Mouse (Mus musculus) hindbrain, embryonic 16.5 days (tissue): Measurements from ENCODE around the gene Kdm2b. TPM values are rescaled to one million over a fixed set of nuclear protein-coding genes. Genes with fewer than 3 reads are reported as not detected.

Source experiments
- ATAC-seq: fragments of 200-750 bp; cut with Nextera tagmentation; 2 replicates; pipeline ENCODE4 v1.8.0; 2017; ENCODE audit warnings: moderate TSS enrichment, moderate library complexity
- H3K27ac ChIP-seq: fragments of 300-500 bp; sonication (generic); 2 replicates; pipeline ENCODE4 v1.5.1; 2014; ENCODE audit warnings: low read depth, mild to moderate bottlenecking, control low read depth, low read length, moderate library complexity
- H3K27me3 ChIP-seq: fragments of 300-500 bp; sonication (generic); replicated peaks from 2 replicates; pipeline ENCODE4 v1.6.1; 2014; ENCODE audit warnings: low read length; ENCODE audit not compliant: control insufficient read depth, insufficient read depth
- H3K36me3 ChIP-seq: fragments of 300-500 bp; sonication (generic); 2 replicates; pipeline ENCODE4 v1.6.1; 2014; ENCODE audit warnings: mild to moderate bottlenecking, low read length, moderate library complexity, mixed read lengths; ENCODE audit not compliant: control insufficient read depth, insufficient read depth
- H3K4me1 ChIP-seq: fragments of 300-500 bp; sonication (generic); 2 replicates; pipeline ENCODE4 v1.6.1; 2014; ENCODE audit warnings: low read depth, low read length; ENCODE audit not compliant: control insufficient read depth, insufficient read depth
- H3K4me2 ChIP-seq: fragments of 300-500 bp; sonication (generic); 2 replicates; pipeline ENCODE4 v1.6.1; 2014; ENCODE audit warnings: mild to moderate bottlenecking, low read length, control low read depth, moderate library complexity
- H3K4me3 ChIP-seq: fragments of 300-500 bp; sonication (generic); 2 replicates; pipeline ENCODE4 v1.5.1; 2014; ENCODE audit warnings: mild to moderate bottlenecking, low read length, control low read depth, moderate library complexity
- H3K9ac ChIP-seq: fragments of 300-500 bp; sonication (generic); 2 replicates; pipeline ENCODE4 v1.6.1; 2014; ENCODE audit warnings: low read depth, mild to moderate bottlenecking, control low read depth, low read length, moderate library complexity
- H3K9me3 ChIP-seq: fragments of 300-500 bp; sonication (generic); 2 replicates; pipeline ENCODE4 v1.6.1; 2014; ENCODE audit warnings: mild to moderate bottlenecking, low read length, moderate library complexity; ENCODE audit not compliant: control insufficient read depth
- WGBS: fragments of 180-500 bp; shearing (Covaris S2); extraction: QIAGEN DNeasy Blood & Tissue Kit; methylation state at CpG from one replicate; pipeline ENCODE4 v1.1.7; 2014; 5-methylcytosine and 5-hydroxymethylcytosine counted together
- polyA plus RNA-seq: library from polyadenylated mRNA; unstranded; fragments of >200 nt; fragmentation: Nextera tagmentation; extraction: Ambion mirVana; gene quantifications from 2 replicates; pipeline ENCODE4 v1.2.1, GENCODE M21; 2015

Kdm2b gene
- polyA plus RNA-seq, 1 experiment from 2014 or later, result 88.8 TPM

GRCm38 (mm10) chr5:122873573-122873972 is 116.0 kb downstream of the Kdm2b start:
- H3K27me3 ChIP-seq, result no peaks in the 10 kb centered on the region
- peaks cover 13% of the 10 kb centered on the region for H3K36me3 ChIP-seq
- H3K27ac ChIP-seq, result no peak overlapping the region
- H3K4me3 ChIP-seq, result no peak overlapping the region
- H3K9ac ChIP-seq, result no peak overlapping the region
- no peaks in the 10 kb centered on the region for H3K4me1 ChIP-seq
- WGBS, result 86% methylated on average over 2 of the region's 2 CpGs
- no peaks in the 10 kb centered on the region for H3K9me3 ChIP-seq
- no peak for ATAC-seq
- no peak overlapping the region for H3K4me2 ChIP-seq

- ATAC-seq, result no peak
- WGBS, result 87% methylated on average over 3 of the region's 3 CpGs
Measured at GRCm38 (mm10) chr5:122872626-122873025, 117.0 kb downstream of the Kdm2b start.

GRCm38 (mm10) chr5:122863053-122863452 is 126.6 kb downstream of the Kdm2b start:
- H3K36me3 ChIP-seq, result peaks cover 19% of the 10 kb centered on the region
- no peak overlapping the region for H3K27ac ChIP-seq
- no peak overlapping the region for H3K4me2 ChIP-seq
- 92% methylated on average over 2 of the region's 2 CpGs for WGBS
- no peak overlapping the region for H3K4me3 ChIP-seq
- no peak for ATAC-seq
- H3K4me1 ChIP-seq, result no peaks in the 10 kb centered on the region
- no peak overlapping the region for H3K9ac ChIP-seq
- H3K9me3 ChIP-seq, result no peaks in the 10 kb centered on the region
- H3K27me3 ChIP-seq, result no peaks in the 10 kb centered on the region

More at GRCm38 (mm10) chr5:122872626-122873025, 117.0 kb downstream of the Kdm2b start:
- Histone ChIP-seq H3K4me3 (no peak overlapping the region), H3K27me3 (no peaks in the 10 kb centered on the region), H3K36me3 (peaks cover 14% of the 10 kb centered on the region), H3K9ac (no peak overlapping the region), H3K27ac (no peak overlapping the region), H3K9me3 (no peaks in the 10 kb centered on the region), H3K4me2 (no peak overlapping the region), H3K4me1 (no peaks in the 10 kb centered on the region)

GRCm38 (mm10) chr5:122855858-122856257 is 133.8 kb downstream of the Kdm2b start:
- Histone ChIP-seq H3K27ac (no peak overlapping the region), H3K4me1 (peaks cover 7% of the 10 kb centered on the region), H3K4me2 (no peak overlapping the region), H3K27me3 (no peaks in the 10 kb centered on the region), H3K36me3 (no peaks in the 10 kb centered on the region), H3K9me3 (no peaks in the 10 kb centered on the region), H3K9ac (no peak overlapping the region), H3K4me3 (no peak overlapping the region)
- whole genome bisulfite sequencing, result 80% methylated on average over 3 of the region's 3 CpGs
- ATAC-seq, result no peak

- Histone ChIP-seq H3K9ac (no peak overlapping the region), H3K4me1 (peaks cover 11% of the 10 kb centered on the region), H3K4me2 (no peak overlapping the region), H3K27ac (no peak overlapping the region), H3K4me3 (no peak overlapping the region), H3K27me3 (no peaks in the 10 kb centered on the region), H3K36me3 (no peaks in the 10 kb centered on the region), H3K9me3 (no peaks in the 10 kb centered on the region)
- no peak for ATAC-seq
- 85% methylated on average over 2 of the region's 2 CpGs for WGBS
Measured at GRCm38 (mm10) chr5:122852611-122853010, 137.0 kb downstream of the Kdm2b start.

GRCm38 (mm10) chr5:122850319-122851002 is 139.2 kb downstream of the Kdm2b start:
- H3K4me3 ChIP-seq, result peak overlapping the region; percentile 89
- H3K36me3 ChIP-seq, result no peaks in the 10 kb centered on the region
- no peaks in the 10 kb centered on the region for H3K9me3 ChIP-seq
- ATAC-seq, result peak; percentile 83
- peak overlapping the region; percentile 66 for H3K4me2 ChIP-seq
- WGBS, result under 1% methylated on average over 32 of the region's 38 CpGs
- H3K4me1 ChIP-seq, result peaks cover 11% of the 10 kb centered on the region
- peak overlapping the region; percentile 91 for H3K27ac ChIP-seq
- no peaks in the 10 kb centered on the region for H3K27me3 ChIP-seq
- H3K9ac ChIP-seq, result peak overlapping the region; percentile 92

- no peaks in the 10 kb centered on the region for H3K9me3 ChIP-seq
- peaks cover 11% of the 10 kb centered on the region for H3K4me1 ChIP-seq
- no peaks in the 10 kb centered on the region for H3K36me3 ChIP-seq
- peak; percentile 100 for ATAC-seq
- no peaks in the 10 kb centered on the region for H3K27me3 ChIP-seq
- peak within 1 kb of the TSS; percentile 91 for H3K27ac ChIP-seq
- WGBS, result 1% methylated on average over 58 of the region's 61 CpGs
- peak within 1 kb of the TSS; percentile 92 for H3K9ac ChIP-seq
- peak within 1 kb of the TSS; percentile 89 for H3K4me3 ChIP-seq
- peak within 1 kb of the TSS; percentile 69 for H3K4me2 ChIP-seq
Measured at GRCm38 (mm10) chr5:122849521-122850318, 139.9 kb downstream of the Kdm2b start, which contains the start of gene Rnf34. Gene Rnf34 (plus strand): TSS chr5:122850048.

- Histone ChIP-seq H3K4me2 (no peak overlapping the region), H3K27ac (no peak overlapping the region), H3K4me3 (no peak overlapping the region), H3K36me3 (no peaks in the 10 kb centered on the region), H3K27me3 (no peaks in the 10 kb centered on the region), H3K4me1 (no peaks in the 10 kb centered on the region; the same call in 1 of the 2 replicates), H3K9me3 (no peaks in the 10 kb centered on the region), H3K9ac (no peak overlapping the region)
- WGBS, result 88% methylated on average over 5 of the region's 5 CpGs
- ATAC-seq, result no peak
Measured at GRCm38 (mm10) chr5:122843799-122844198, 145.8 kb downstream of the Kdm2b start.

- Histone ChIP-seq H3K9me3 (no peaks in the 10 kb centered on the region), H3K4me3 (no peak overlapping the region), H3K4me2 (no peak overlapping the region), H3K27me3 (no peaks in the 10 kb centered on the region), H3K9ac (no peak overlapping the region), H3K27ac (no peak overlapping the region), H3K36me3 (no peaks in the 10 kb centered on the region), H3K4me1 (no peaks in the 10 kb centered on the region)
- no peak for ATAC-seq
- 89% methylated on average over 2 of the region's 2 CpGs for WGBS
Measured at GRCm38 (mm10) chr5:122841126-122841525, 148.5 kb downstream of the Kdm2b start.
